Mouse (Mus musculus): ENCODE results near the gene Cdhr3. TPM values are rescaled to one million over a fixed set of nuclear protein-coding genes. Genes with fewer than 3 reads are reported as not detected.
"Not testable (repeated sequence)": the region's sequence is repeated elsewhere in the genome, so short reads cannot be mapped to it uniquely, and the experiment has no call there.

The Cdhr3 gene
- polyA plus RNA-seq, 1 experiment = 0.19 TPM

DNA sequence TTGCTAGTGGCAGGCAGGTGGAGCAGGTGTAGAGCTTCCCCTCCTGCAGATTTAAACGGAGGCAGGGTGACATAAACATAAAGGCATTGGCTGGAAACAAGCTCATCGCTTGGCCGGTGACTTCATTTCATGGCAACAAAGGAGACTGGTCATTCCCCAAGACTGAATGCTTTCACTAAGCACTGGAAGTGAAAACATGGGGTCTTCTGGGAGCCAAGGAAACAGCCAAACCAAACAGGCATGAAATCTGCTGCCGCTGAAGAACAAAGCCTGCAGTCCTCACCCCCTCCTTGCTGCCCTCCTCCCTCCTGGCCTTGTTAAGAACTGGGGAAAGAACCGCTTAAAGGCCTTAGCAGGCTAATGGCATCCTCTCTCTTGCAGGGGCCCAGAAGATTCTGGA is 6.5 kb downstream of the Cdhr3 start:
- Histone ChIP-seq H3K27ac (ENCODE audit: insufficient read depth, low read depth, low read length) (no peak overlapping the region), H3K4me1 (ENCODE audit: control insufficient read depth, insufficient read depth, low read length) (peaks cover 11% of the 10 kb centered on the region), H3K4me3 (ENCODE audit: insufficient read depth, low read length) (no peak overlapping the region)
- TF ChIP-seq POLR2A (IDR thresholded peaks at IDR 0.05; ENCODE audit: borderline replicate concordance, low read depth, low read length) (no peak), CTCF (IDR thresholded peaks at IDR 0.05; ENCODE audit: low read depth, low read length) (no peak)

DNA sequence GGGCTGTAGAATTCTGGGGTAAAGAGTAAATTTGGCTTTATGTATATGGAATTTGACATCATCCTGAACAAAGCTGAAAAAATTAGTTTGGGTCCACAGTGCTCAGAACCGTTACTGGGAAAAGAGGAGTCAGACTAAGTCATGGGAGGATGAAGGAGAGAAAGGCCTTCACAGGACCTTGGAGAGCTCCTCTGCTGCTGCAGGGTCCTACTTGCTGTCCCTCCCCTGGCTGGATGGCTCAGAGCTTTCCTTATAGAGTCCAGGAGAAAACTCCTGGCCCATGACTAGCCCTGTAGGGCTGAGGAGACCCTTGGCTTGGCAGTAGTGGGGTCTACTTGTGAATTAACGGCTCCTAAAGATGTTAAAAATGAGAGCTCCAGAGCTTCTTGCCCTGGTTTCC is 8.0 kb downstream of the Cdhr3 start:
- Histone ChIP-seq H3K4me3 (ENCODE audit: insufficient read depth, low read length) (no peak overlapping the region), H3K4me1 (ENCODE audit: control insufficient read depth, insufficient read depth, low read length) (peaks cover 11% of the 10 kb centered on the region), H3K27ac (ENCODE audit: insufficient read depth, low read depth, low read length) (no peak overlapping the region)
- TF ChIP-seq CTCF (IDR thresholded peaks at IDR 0.05; ENCODE audit: low read depth, low read length) (no peak), POLR2A (IDR thresholded peaks at IDR 0.05; ENCODE audit: borderline replicate concordance, low read depth, low read length) (no peak)

GRCm38 (mm10) chr12:33083362-33083761 is 9.3 kb downstream of the Cdhr3 start:
- Histone ChIP-seq H3K4me1 (ENCODE audit: control insufficient read depth, insufficient read depth, low read length) (peaks cover 13% of the 10 kb centered on the region), H3K27ac (ENCODE audit: insufficient read depth, low read depth, low read length) (no peak overlapping the region), H3K4me3 (ENCODE audit: insufficient read depth, low read length) (no peak overlapping the region)
- no peak for TF ChIP-seq POLR2A (IDR thresholded peaks at IDR 0.05; ENCODE audit: borderline replicate concordance, low read depth, low read length)
- TF ChIP-seq CTCF (IDR thresholded peaks at IDR 0.05; ENCODE audit: low read depth, low read length) = no peak

DNA sequence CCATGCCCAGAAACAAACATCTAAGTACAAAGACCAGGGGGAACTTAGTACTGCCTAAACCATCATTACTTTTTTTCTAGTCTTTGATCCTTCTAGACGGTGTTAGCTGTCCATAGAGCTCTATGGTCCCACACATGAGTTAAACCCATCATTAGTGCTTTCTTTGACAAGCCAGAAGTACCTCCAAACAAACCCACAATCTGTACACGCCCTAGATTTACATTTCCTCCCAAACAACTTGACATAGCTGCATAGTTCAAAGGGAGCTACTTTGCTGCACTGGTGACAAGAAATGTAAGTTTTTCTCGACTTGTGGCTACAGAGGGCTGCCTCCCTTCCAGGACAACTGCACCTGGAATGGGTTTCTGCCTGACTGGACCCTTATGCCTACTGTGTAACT is 16.4 kb downstream of the Cdhr3 start:
- Histone ChIP-seq H3K4me1 (ENCODE audit: control insufficient read depth, insufficient read depth, low read length) (peaks cover 7% of the 10 kb centered on the region; the same call in 1 of the 2 replicates), H3K4me3 (ENCODE audit: insufficient read depth, low read length) (no peak overlapping the region), H3K27ac (ENCODE audit: insufficient read depth, low read depth, low read length) (no peak overlapping the region)
- TF ChIP-seq CTCF (IDR thresholded peaks at IDR 0.05; ENCODE audit: low read depth, low read length) = no peak
- no peak for TF ChIP-seq POLR2A (IDR thresholded peaks at IDR 0.05; ENCODE audit: borderline replicate concordance, low read depth, low read length)

DNA sequence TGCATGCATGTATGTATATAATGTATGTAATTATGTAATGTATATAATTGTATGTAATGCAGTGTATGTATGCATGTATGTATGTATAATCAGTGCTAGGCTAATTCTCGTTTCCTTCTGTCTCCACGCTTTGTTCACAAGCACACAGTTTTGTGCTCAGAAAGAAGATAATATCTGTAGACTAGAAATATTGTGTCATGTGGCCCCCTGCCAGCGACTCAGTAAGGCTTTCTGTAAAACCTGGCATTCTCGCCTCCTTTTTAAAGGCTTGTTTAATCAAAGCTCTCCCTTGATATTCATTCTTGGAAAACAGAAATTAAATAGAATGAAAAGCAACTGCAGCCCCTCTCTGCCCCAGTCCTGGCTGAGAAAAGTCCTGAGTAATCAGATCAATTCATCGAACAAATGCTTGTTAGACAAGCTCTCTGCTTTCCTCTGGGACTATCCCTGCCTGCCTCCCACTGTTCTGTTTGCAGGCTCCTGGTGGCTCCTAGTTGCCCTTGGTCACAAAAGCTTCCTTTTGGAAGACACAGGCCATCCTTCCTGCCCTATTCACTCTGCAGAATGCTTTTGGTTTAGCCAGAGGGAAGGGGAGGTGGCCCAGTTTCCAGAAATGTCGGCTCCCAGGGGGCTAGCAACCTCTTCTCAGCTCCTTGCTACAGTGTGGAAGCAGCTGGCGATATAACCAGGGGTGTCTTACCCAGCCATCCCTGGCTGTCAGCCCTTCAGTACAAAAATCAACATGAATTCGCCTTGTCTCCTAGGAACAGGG is 20.6 kb downstream of the Cdhr3 start:
- Histone ChIP-seq H3K4me3 (ENCODE audit: insufficient read depth, low read length) (no peak overlapping the region), H3K27ac (ENCODE audit: insufficient read depth, low read depth, low read length) (no peak overlapping the region), H3K4me1 (ENCODE audit: control insufficient read depth, insufficient read depth, low read length) (peaks cover 5% of the 10 kb centered on the region; the same call in 1 of the 2 replicates)
- TF ChIP-seq CTCF (IDR thresholded peaks at IDR 0.05; ENCODE audit: low read depth, low read length) (no peak), POLR2A (IDR thresholded peaks at IDR 0.05; ENCODE audit: borderline replicate concordance, low read depth, low read length) (no peak)

- peaks cover 16% of the 10 kb centered on the region for H3K4me1 ChIP-seq (ENCODE audit: control insufficient read depth, insufficient read depth, low read length)
- H3K27ac ChIP-seq (ENCODE audit: insufficient read depth, low read depth, low read length) = no peak overlapping the region
- no peak overlapping the region for H3K4me3 ChIP-seq (ENCODE audit: insufficient read depth, low read length)
- TF ChIP-seq CTCF (IDR thresholded peaks at IDR 0.05; ENCODE audit: low read depth, low read length) = no peak
- TF ChIP-seq POLR2A (IDR thresholded peaks at IDR 0.05; ENCODE audit: borderline replicate concordance, low read depth, low read length) = no peak
Measured at GRCm38 (mm10) chr12:33068977-33069376, 23.7 kb downstream of the Cdhr3 start.

DNA sequence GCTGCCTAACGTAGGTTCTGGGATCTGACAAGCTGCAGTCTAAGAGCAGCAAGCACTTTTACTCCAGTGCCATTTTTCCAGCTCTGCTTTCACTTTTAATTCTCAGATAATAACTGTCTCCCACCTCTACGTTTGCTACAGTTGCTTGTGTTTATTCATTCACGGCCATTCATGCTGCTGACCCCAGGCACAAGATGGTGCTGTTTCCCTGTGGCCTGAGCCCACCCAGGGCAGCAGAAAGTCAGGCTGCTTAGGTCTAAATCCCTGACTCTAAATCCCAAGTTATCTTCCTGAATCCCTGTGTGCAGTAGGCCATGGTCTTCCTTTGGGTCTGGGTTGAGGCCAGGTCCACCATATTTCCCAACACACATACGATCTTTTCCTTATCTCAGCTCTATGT is 26.3 kb downstream of the Cdhr3 start:
- Histone ChIP-seq H3K27ac (ENCODE audit: insufficient read depth, low read depth, low read length) (no peak overlapping the region), H3K4me3 (ENCODE audit: insufficient read depth, low read length) (no peak overlapping the region), H3K4me1 (ENCODE audit: control insufficient read depth, insufficient read depth, low read length) (peaks cover 23% of the 10 kb centered on the region)
- TF ChIP-seq CTCF (IDR thresholded peaks at IDR 0.05; ENCODE audit: low read depth, low read length) (no peak), POLR2A (IDR thresholded peaks at IDR 0.05; ENCODE audit: borderline replicate concordance, low read depth, low read length) (no peak)

DNA sequence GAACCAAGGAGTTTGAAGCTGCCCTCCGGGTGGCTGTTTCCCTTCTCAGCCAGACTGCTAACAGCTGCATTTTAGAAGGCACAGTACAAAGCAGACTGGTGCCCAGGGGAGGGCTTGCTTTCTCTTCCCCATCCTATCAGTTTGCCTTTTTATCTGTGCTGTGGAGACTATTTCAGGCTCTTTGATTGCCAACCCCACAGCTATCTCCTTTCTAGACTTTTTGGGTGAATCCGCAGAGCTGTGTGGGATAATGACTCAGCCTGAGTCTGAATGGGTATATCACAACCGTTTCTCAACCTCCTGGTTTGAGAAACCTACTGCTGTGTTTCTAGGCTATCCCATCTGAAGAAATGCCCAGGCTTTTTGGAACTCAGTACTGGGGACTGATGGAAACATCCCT is 27.5 kb downstream of the Cdhr3 start:
- no peak overlapping the region for H3K27ac ChIP-seq (ENCODE audit: insufficient read depth, low read depth, low read length)
- H3K4me1 ChIP-seq (ENCODE audit: control insufficient read depth, insufficient read depth, low read length) = peaks cover 23% of the 10 kb centered on the region
- H3K4me3 ChIP-seq (ENCODE audit: insufficient read depth, low read length) = no peak overlapping the region
- TF ChIP-seq POLR2A (IDR thresholded peaks at IDR 0.05; ENCODE audit: borderline replicate concordance, low read depth, low read length) (no peak), CTCF (IDR thresholded peaks at IDR 0.05; ENCODE audit: low read depth, low read length) (no peak)

GRCm38 (mm10) chr12:33064266-33064665 is 28.4 kb downstream of the Cdhr3 start:
- TF ChIP-seq POLR2A (IDR thresholded peaks at IDR 0.05; ENCODE audit: borderline replicate concordance, low read depth, low read length) (no peak), CTCF (IDR thresholded peaks at IDR 0.05; ENCODE audit: low read depth, low read length) (no peak)
- no peak overlapping the region for H3K27ac ChIP-seq (ENCODE audit: insufficient read depth, low read depth, low read length)
- no peak overlapping the region for H3K4me3 ChIP-seq (ENCODE audit: insufficient read depth, low read length)
- peaks cover 23% of the 10 kb centered on the region for H3K4me1 ChIP-seq (ENCODE audit: control insufficient read depth, insufficient read depth, low read length)

DNA sequence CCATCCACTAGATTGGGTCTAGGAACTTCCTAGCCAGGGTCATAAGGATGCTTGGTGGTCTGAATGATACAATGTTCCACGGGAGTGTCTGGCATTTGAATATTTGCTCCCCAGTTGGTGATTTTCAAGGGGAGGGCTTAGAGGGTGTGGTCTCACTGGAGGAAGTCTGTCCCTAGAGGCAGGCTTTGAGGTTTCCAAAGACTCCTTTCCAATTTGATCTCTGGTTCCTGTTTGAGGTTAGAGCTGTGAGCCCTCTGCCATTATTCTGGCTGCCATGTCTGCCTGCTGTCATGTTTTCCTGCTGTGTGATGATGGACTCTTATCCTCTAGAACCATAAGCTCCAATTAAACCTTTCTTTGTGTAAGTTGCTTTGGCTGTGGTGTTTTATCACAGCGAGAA is 29.4 kb downstream of the Cdhr3 start:
- Histone ChIP-seq H3K4me1 (ENCODE audit: control insufficient read depth, insufficient read depth, low read length) (peaks cover 23% of the 10 kb centered on the region), H3K4me3 (ENCODE audit: insufficient read depth, low read length) (no peak overlapping the region), H3K27ac (ENCODE audit: insufficient read depth, low read depth, low read length) (no peak overlapping the region)
- TF ChIP-seq CTCF (IDR thresholded peaks at IDR 0.05; ENCODE audit: low read depth, low read length) = no peak
- TF ChIP-seq POLR2A (IDR thresholded peaks at IDR 0.05; ENCODE audit: borderline replicate concordance, low read depth, low read length) = no peak

- H3K27ac ChIP-seq (ENCODE audit: insufficient read depth, low read depth, low read length); H3K4me3 ChIP-seq (ENCODE audit: insufficient read depth, low read length): not testable (repeated sequence)
- peaks cover 23% of the 10 kb centered on the region for H3K4me1 ChIP-seq (ENCODE audit: control insufficient read depth, insufficient read depth, low read length)
Measured at GRCm38 (mm10) chr12:33062379-33062778, 30.3 kb downstream of the Cdhr3 start.
